Mouse (Mus musculus) hindbrain, embryonic 15.5 days (tissue): ENCODE data around the gene H2afv. TPM values are rescaled to one million over a fixed set of nuclear protein-coding genes. Genes with fewer than 3 reads are reported as not detected.

Source experiments
- ATAC-seq: fragments of 200-750 bp; cut with Nextera tagmentation; 2 replicates; pipeline ENCODE4 v1.8.0; 2017; ENCODE audit warnings: low read depth, moderate number of reproducible peaks, moderate TSS enrichment; ENCODE audit not compliant: low FRiP score
- H3K27ac ChIP-seq: fragments of 300-500 bp; sonication (generic); replicated peaks from 2 replicates; pipeline ENCODE4 v1.5.1; 2015; ENCODE audit warnings: mild to moderate bottlenecking, inconsistent platforms
- H3K27me3 ChIP-seq: fragments of 300-500 bp; sonication (generic); 2 replicates; pipeline ENCODE4 v1.6.1; 2015; ENCODE audit warnings: control low read depth, inconsistent platforms
- H3K36me3 ChIP-seq: fragments of 300-500 bp; sonication (generic); 2 replicates; pipeline ENCODE4 v1.6.1; 2015; ENCODE audit warnings: control low read depth, inconsistent platforms
- H3K4me1 ChIP-seq: fragments of 300-500 bp; sonication (generic); replicated peaks from 2 replicates; pipeline ENCODE4 v1.6.1; 2015; ENCODE audit warnings: control low read depth, inconsistent platforms
- H3K4me2 ChIP-seq: fragments of 300-500 bp; sonication (generic); 2 replicates; pipeline ENCODE4 v1.6.1; 2015; ENCODE audit warnings: moderate library complexity, mild to moderate bottlenecking, inconsistent platforms
- H3K4me3 ChIP-seq: fragments of 300-500 bp; sonication (generic); 2 replicates; pipeline ENCODE4 v1.5.1; 2015; ENCODE audit warnings: mild to moderate bottlenecking, inconsistent platforms
- H3K9ac ChIP-seq: fragments of 300-500 bp; sonication (generic); 2 replicates; pipeline ENCODE4 v1.6.1; 2015; ENCODE audit warnings: inconsistent platforms
- H3K9me3 ChIP-seq: fragments of 300-500 bp; sonication (generic); 2 replicates; pipeline ENCODE4 v1.6.1; 2016; ENCODE audit warnings: control low read depth, inconsistent platforms
- WGBS: fragments of 180-500 bp; shearing (Covaris S2); methylation state at CpG from one replicate; pipeline ENCODE4 v1.1.7; 2015; 5-methylcytosine and 5-hydroxymethylcytosine counted together
- polyA plus RNA-seq: library from polyadenylated mRNA; unstranded; fragments of >200 nt; fragmentation: Nextera tagmentation; extraction: Ambion mirVana; gene quantifications from 2 replicates; pipeline ENCODE4 v1.2.1, GENCODE M21; 2015

Gene H2afv
- polyA plus RNA-seq, 1 experiment from 2014 or later = 259 TPM

- Histone ChIP-seq H3K4me3 (no peak overlapping the region), H3K36me3 (peaks cover 10% of the 10 kb centered on the region), H3K9ac (no peak overlapping the region), H3K4me2 (no peak overlapping the region), H3K4me1 (peaks cover 23% of the 10 kb centered on the region), H3K9me3 (no peaks in the 10 kb centered on the region), H3K27me3 (no peaks in the 10 kb centered on the region), H3K27ac (no peak overlapping the region)
- no peak for ATAC-seq
- WGBS = 43% methylated on average over 5 of the region's 5 CpGs
Measured at GRCm38 (mm10) chr11:6410050-6410602, 34.1 kb downstream of the H2afv start.

- no peak overlapping the region for H3K27ac ChIP-seq
- H3K9ac ChIP-seq = no peak overlapping the region
- peaks cover 39% of the 10 kb centered on the region for H3K36me3 ChIP-seq
- H3K4me1 ChIP-seq = peaks cover 25% of the 10 kb centered on the region
- ATAC-seq = no peak
- no peak overlapping the region for H3K4me2 ChIP-seq
- H3K9me3 ChIP-seq = no peaks in the 10 kb centered on the region
- H3K27me3 ChIP-seq = no peaks in the 10 kb centered on the region
- no peak overlapping the region for H3K4me3 ChIP-seq
- whole genome bisulfite sequencing = 82% methylated on average over 3 of the region's 3 CpGs
Measured at GRCm38 (mm10) chr11:6407162-6407621, 37.1 kb downstream of the H2afv start.

GRCm38 (mm10) chr11:6406251-6407161 is 37.7 kb downstream of the H2afv start:
- Histone ChIP-seq H3K9me3 (no peaks in the 10 kb centered on the region), H3K9ac (no peak overlapping the region), H3K27me3 (no peaks in the 10 kb centered on the region), H3K27ac (peak overlapping the region; percentile 59), H3K4me2 (no peak overlapping the region), H3K4me3 (no peak overlapping the region), H3K4me1 (peaks cover 25% of the 10 kb centered on the region), H3K36me3 (peaks cover 46% of the 10 kb centered on the region)
- WGBS = 47% methylated on average over 14 of the region's 14 CpGs
- ATAC-seq = peak; percentile 28; the same call in 1 of the 2 replicates

GRCm38 (mm10) chr11:6405591-6406081 is 38.6 kb downstream of the H2afv start:
- WGBS = 79% methylated on average over 4 of the region's 4 CpGs
- H3K27ac ChIP-seq = peak overlapping the region; percentile 59
- ATAC-seq = no peak
- no peak overlapping the region for H3K4me2 ChIP-seq
- peaks cover 25% of the 10 kb centered on the region for H3K4me1 ChIP-seq
- H3K9me3 ChIP-seq = no peaks in the 10 kb centered on the region
- H3K4me3 ChIP-seq = no peak overlapping the region
- no peaks in the 10 kb centered on the region for H3K27me3 ChIP-seq
- peaks cover 55% of the 10 kb centered on the region for H3K36me3 ChIP-seq
- no peak overlapping the region for H3K9ac ChIP-seq

- no peaks in the 10 kb centered on the region for H3K27me3 ChIP-seq
- no peak overlapping the region for H3K4me3 ChIP-seq
- no peak for ATAC-seq
- H3K9ac ChIP-seq = no peak overlapping the region
- peaks cover 61% of the 10 kb centered on the region for H3K36me3 ChIP-seq
- no peak overlapping the region for H3K4me2 ChIP-seq
- WGBS = 91% methylated on average over 9 of the region's 9 CpGs
- peak overlapping the region; percentile 59 for H3K27ac ChIP-seq
- H3K9me3 ChIP-seq = no peaks in the 10 kb centered on the region
- H3K4me1 ChIP-seq = peaks cover 25% of the 10 kb centered on the region
Measured at GRCm38 (mm10) chr11:6404699-6405566, 39.3 kb downstream of the H2afv start.

- Histone ChIP-seq H3K9me3 (no peaks in the 10 kb centered on the region), H3K9ac (no peak overlapping the region), H3K27ac (no peak overlapping the region), H3K4me2 (no peak overlapping the region), H3K36me3 (peaks cover 71% of the 10 kb centered on the region), H3K27me3 (no peaks in the 10 kb centered on the region), H3K4me1 (peaks cover 25% of the 10 kb centered on the region), H3K4me3 (no peak overlapping the region)
- no peak for ATAC-seq
- 96% methylated on average over 5 of the region's 5 CpGs for WGBS
Measured at GRCm38 (mm10) chr11:6403830-6404405, 40.3 kb downstream of the H2afv start.

DNA sequence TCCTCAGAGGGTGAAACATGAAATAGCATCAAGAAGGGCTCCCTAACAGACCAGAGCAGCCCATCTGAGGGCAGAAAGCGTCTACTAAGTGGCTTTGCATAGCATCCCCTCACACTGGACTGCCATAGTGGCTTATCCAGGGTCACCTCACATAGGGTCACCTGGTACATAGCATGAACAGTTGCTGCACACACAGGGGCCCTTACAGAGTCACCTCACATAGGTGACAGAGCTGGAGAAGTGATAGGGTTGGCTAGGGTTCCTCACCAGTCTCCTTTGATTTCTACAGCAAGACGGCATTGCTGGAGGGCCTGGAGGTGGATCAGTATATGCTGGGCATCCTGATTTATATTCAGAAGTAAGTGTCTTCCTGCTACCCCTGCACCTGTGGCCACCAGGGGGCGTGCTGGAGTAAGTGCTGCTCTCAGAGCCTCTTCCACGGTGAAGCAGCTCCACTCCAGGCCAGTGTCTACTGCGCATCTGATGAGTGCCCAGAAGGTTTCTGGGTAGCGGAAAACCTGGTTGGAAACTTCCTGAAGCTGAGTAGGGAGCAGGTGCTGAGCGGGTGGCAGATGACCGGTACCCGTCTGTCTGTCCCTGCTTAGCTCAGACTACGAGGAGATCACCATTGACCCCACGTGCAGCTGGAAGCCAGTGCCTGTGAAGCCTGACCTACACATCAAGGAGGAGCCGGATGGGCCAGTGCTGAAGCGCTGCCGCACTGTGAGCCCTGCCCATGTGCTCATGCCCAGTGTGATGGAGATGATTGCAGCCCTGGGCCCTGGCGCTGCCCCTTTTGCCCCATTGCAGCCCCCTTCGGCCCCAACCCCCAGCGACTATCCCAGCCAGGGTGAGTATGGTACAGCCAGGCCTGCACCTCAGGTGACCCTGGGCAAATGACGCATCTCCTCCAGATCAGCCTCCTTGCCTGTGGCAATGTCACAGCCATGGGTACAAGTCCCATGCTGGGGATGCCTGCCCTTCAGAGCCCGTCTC is 41.4 kb downstream of the H2afv start:
- H3K36me3 ChIP-seq = peaks cover 81% of the 10 kb centered on the region
- no peak for ATAC-seq
- no peak overlapping the region for H3K27ac ChIP-seq
- H3K9ac ChIP-seq = no peak overlapping the region
- peaks cover 25% of the 10 kb centered on the region for H3K4me1 ChIP-seq
- H3K9me3 ChIP-seq = no peaks in the 10 kb centered on the region
- no peak overlapping the region for H3K4me3 ChIP-seq
- H3K4me2 ChIP-seq = no peak overlapping the region
- no peaks in the 10 kb centered on the region for H3K27me3 ChIP-seq
- WGBS = 90% methylated on average over 18 of the region's 19 CpGs

GRCm38 (mm10) chr11:6398141-6398540 is 46.1 kb downstream of the H2afv start:
- WGBS = 94% methylated on average over 10 of the region's 10 CpGs

DNA sequence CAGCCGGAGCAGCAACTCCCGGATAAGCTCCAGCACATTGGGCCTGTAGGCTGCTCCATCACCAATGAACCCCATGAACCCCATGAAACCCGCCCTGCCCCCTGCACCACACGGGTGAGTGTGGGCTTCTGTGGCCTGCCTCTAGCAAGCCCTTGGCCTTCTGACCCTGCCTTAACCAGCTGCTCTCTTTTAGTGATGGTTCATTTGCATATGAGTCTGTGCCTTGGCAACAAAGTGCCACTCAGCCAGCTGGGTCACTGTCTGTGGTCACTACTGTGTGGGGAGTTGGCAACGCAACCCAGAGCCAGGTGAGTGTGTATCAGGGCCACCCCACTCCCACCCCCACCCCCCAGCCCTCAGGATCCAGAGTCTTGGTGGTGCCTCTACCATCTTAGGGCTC is 48.7 kb downstream of the H2afv start:
- no peak overlapping the region for H3K4me2 ChIP-seq
- no peaks in the 10 kb centered on the region for H3K9me3 ChIP-seq
- 65% methylated on average over 5 of the region's 5 CpGs for WGBS
- no peak overlapping the region for H3K4me3 ChIP-seq
- no peak for ATAC-seq
- H3K4me1 ChIP-seq = peaks cover 28% of the 10 kb centered on the region
- no peaks in the 10 kb centered on the region for H3K27me3 ChIP-seq
- no peak overlapping the region for H3K27ac ChIP-seq
- no peak overlapping the region for H3K9ac ChIP-seq
- peaks cover 60% of the 10 kb centered on the region for H3K36me3 ChIP-seq

More at GRCm38 (mm10) chr11:6398141-6398540, 46.1 kb downstream of the H2afv start:
- Histone ChIP-seq H3K4me3 (no peak overlapping the region), H3K9ac (no peak overlapping the region), H3K27ac (no peak overlapping the region), H3K4me1 (peaks cover 6% of the 10 kb centered on the region), H3K27me3 (no peaks in the 10 kb centered on the region), H3K4me2 (no peak overlapping the region), H3K36me3 (peaks cover 71% of the 10 kb centered on the region), H3K9me3 (no peaks in the 10 kb centered on the region)
- ATAC-seq = no peak

- Histone ChIP-seq H3K27ac (no peak overlapping the region), H3K4me2 (no peak overlapping the region), H3K4me3 (no peak overlapping the region), H3K9ac (no peak overlapping the region), H3K36me3 (peaks cover 44% of the 10 kb centered on the region), H3K4me1 (peaks cover 34% of the 10 kb centered on the region), H3K9me3 (no peaks in the 10 kb centered on the region), H3K27me3 (no peaks in the 10 kb centered on the region)
- 65% methylated on average over 1 of the region's 1 CpGs for WGBS
- no peak for ATAC-seq
Measured at GRCm38 (mm10) chr11:6393866-6394265, 50.4 kb downstream of the H2afv start.
